Mouse (Mus musculus) right cerebral cortex, adult 2 months (tissue): ENCODE measurements around the gene Tmc6.
A peak's percentile ranks its signal among the peaks of the same experiment; 100 is the strongest.

Source experiments
- DNase-seq, 2 experiments: peaks; one replicate each; pipeline ENCODE4 v3.0.0; 2021 to 2022; ENCODE audit warnings: low spot score in 2 of 2

Tmc6 gene

GRCm38 (mm10) chr11:117781199-117781821, 688 bp downstream of the Tmc6 start:
- no peak for DNase-seq

GRCm38 (mm10) chr11:117780582-117781111, 1.4 kb downstream of the Tmc6 start:
- DNase-seq, result peak; percentile 45 to 46

- no peak for DNase-seq
Observed at GRCm38 (mm10) chr11:117780199-117780515, 1.8 kb downstream of the Tmc6 start.

DNA sequence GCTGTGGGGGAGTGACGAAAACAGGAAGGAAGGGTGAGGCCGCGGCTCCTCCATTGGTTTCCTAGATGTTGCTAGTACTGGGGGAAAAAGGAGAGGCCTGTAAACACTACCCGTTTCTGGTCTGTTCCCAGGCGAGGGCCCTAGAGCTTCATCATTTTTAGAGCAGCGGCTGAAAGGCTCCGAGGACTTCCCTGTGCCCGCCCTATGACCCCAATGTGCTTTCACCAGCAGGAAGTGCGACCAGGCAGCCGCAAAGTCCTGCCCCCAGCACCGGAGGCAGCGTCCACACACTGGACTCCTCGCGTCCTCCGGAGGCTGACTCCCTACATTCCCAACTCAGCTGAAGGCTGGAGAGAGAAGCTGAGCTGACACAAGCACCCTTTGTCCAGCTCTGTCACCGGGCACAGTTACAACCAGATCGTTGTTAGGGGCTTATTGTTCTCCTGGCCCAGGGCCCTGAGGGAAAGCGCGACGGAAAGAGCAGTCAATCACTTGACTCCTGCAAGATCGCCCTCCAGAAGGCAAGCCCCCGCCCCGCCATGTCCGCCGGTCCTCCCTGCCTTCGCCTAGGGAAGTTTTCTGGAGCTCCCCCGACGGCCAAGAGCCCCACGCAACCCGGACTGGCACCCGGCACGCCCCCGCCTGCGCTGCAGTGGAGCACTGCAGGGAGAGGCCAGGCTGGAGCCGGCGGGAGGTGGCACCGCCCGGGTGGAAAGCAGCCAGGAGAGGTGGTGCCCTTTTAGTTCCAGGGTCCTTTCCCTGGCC, 2.4 kb downstream of the Tmc6 start:
- no peak for DNase-seq

- no peak for DNase-seq
Observed at GRCm38 (mm10) chr11:117778851-117779433, 3.1 kb downstream of the Tmc6 start.

DNA sequence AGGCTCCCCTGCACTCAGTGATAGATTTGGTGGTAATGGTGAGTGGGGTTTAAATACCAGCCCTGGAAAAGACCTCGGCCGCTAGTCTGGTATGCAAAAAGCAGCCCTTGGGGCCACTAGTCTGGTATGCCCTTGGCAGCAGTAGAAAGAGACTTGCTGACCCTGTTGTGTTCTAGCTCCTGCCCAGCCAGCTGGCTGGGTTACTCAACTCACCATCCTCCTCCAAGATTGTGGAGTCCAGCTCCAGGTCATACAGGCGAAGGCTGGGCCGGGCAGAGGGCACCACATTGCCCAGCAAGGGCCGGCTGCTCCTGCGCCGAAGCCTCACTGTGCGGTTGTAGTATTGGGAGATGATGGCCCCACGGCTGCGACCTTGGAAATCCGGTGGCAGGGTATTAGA, 4.0 kb downstream of the Tmc6 start:
- no peak for DNase-seq

- DNase-seq, result no peak
Observed at GRCm38 (mm10) chr11:117777111-117777510, 4.9 kb downstream of the Tmc6 start.

- DNase-seq, result no peak
Observed at GRCm38 (mm10) chr11:117776085-117776792, 5.8 kb downstream of the Tmc6 start.

- no peak for DNase-seq
Observed at GRCm38 (mm10) chr11:117775540-117775939, 6.5 kb downstream of the Tmc6 start.

- DNase-seq, result no peak
Observed at GRCm38 (mm10) chr11:117774925-117775324, 7.1 kb downstream of the Tmc6 start.

DNA sequence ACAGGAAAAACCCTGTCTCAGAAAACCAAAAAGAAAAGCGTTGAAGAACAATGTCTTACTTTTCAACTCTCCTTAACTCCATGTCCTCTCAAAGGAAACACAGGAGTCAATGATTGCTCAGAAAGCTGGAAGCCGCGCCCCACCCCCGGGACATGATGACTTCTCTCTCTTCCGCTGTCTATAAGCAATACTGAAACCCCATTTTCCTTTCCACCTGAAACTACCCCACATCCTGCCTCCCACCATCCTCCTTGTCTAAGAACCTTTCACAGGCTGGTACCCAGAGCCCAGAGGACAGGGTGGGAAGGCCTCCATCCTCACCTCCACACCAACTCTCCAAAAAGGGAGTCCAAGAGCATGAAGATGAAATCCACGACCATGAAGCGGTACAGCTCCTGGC, 9.6 kb downstream of the Tmc6 start:
- no peak for DNase-seq

- DNase-seq, result no peak
Observed at GRCm38 (mm10) chr11:117770407-117770806, 11.6 kb downstream of the Tmc6 start.

- no peak for DNase-seq
Observed at GRCm38 (mm10) chr11:117769683-117770047, 12.3 kb downstream of the Tmc6 start.

GRCm38 (mm10) chr11:117768725-117769682, 13.0 kb downstream of the Tmc6 start:
- no peak for DNase-seq

DNA sequence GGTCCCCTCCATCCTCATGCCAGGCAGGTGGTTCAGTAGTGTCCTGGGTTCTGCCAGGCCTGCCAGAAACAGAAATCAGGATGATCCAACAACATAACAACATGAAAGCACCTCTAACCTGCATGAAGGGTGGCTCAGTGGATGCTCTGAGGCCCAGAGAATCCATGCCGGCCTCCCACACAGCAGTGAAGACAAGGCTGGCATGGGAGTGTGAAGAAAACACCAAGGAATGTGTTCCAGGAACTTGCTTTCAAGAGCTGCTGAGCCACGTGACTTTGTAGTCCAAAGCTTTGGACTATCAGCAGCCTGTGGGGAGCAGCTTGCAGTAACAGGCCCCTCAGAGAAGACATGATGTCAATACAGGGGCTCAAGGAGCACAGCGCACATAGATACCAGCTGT, 15.7 kb downstream of the Tmc6 start:
- peak in 1 of 2 experiments; percentile 40 for DNase-seq

DNA sequence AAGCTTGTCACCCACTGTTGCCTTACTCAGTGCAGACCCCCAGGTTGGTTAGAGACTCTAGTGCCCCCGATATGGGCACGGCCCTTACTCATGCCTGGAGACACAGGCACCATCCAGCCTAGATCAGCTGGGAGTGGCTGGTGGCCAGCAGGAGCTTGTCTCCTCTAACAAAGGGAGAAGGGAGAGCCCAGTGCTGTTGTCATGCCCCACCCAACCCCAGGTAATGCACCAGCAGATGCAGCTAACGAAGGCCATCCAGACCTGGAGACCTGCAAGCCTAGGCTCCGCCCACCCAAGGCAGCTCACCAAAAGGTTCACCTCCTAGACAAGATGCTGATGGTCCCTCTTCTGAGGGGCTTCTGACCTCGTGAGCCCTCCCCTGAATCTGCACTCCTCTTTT, 16.6 kb downstream of the Tmc6 start:
- DNase-seq, result no peak

- DNase-seq, result no peak
Observed at GRCm38 (mm10) chr11:117764319-117764718, 17.7 kb downstream of the Tmc6 start.

- no peak for DNase-seq
Observed at GRCm38 (mm10) chr11:117762246-117762645, 19.8 kb downstream of the Tmc6 start.

- no peak for DNase-seq
Observed at GRCm38 (mm10) chr11:117761801-117762200, 20.2 kb downstream of the Tmc6 start.

DNA sequence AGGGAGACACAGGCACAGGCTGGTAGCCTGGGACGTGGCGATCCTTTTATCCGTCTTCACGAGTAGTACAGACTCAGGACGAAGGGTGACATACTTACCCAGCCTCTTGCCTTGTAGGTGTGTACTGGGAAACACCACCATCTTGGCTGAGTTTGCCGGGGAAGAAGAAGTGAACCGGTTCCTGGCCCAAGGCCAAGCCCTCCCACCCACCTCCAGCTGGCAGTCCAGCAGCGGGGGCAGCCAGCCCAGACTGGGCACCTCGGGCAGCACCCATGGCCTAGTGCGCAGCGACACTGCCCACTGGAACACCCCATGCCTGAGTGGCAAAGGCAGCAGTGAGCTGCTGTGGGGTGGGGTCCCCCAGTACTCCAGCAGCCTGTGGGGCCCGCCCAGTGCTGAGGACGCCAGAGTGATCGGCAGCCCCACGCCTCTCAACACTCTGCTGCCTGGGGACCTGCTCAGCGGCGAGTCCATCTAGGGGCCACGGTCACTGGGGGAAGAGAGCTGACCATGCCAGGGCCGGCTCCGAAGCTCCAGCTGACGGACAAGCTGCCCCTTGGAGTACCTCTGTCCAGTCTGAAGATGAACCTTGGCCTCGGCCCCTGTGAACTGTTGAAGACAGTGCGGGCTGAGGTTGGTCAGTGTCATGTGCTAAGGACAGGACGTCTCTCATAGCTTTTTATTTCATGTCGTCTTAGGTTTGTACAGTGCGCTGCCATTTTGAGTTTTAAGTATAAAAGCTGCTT, 21.5 kb downstream of the Tmc6 start:
- DNase-seq, result peak in 1 of 2 experiments; percentile 38
